Mouse (Mus musculus): Measurements from ENCODE around the gene Hist1h2bb.
"Not testable (repeated sequence)": the region's sequence is repeated elsewhere in the genome, so short reads cannot be mapped to it uniquely, and the experiment has no call there.

Gene Hist1h2bb

DNA sequence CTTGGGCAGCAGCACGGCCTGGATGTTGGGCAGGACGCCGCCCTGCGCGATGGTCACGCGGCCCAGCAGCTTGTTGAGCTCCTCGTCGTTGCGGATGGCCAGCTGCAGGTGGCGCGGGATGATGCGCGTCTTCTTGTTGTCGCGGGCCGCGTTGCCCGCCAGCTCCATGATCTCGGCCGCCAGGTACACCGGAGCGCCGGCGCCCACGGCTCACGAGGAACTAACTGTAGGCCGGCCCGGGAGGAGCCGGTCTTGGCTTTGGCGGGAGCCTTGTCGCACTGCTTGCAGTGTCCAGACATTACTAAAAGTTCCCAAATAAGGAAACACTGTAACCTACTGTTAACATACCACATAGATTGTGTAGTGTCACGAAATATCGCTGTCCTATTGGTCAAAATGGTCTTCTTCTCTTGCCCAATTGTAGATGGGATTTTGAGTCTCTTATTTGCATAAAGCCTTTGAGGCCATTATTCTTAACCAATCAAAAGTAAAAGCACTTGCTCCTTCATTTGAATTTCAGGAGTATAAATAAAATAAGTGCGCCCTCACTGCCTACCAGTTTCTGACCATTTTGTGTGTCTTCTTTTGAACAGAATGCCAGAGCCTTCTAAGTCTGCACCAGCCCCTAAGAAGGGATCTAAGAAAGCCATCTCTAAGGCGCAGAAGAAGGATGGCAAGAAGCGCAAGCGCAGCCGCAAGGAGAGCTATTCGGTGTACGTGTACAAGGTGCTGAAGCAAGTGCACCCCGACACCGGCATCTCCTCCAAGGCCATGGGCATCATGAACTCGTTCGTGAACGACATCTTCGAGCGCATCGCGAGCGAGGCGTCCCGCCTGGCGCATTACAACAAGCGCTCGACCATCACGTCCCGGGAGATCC, at the start of gene Hist1h2bb:
TSS of gene Hist1h2bb (plus strand) at position 534 of the 880 bp plus-strand sequence.
- DNase-seq (ENCODE audit: low read depth, low spot score): peak; percentile 87

GRCm38 (mm10) chr13:23697491-23698299, 48.8 kb upstream of the Hist1h2bb start:
- DNase-seq (ENCODE audit: low read depth, low spot score): peak; percentile 86

GRCm38 (mm10) chr13:23698300-23698693, 48.2 kb upstream of the Hist1h2bb start, which contains the start of gene Hist1h4c:
Gene Hist1h4c (minus strand): TSS chr13:23698454.
- DNase-seq (ENCODE audit: low read depth, low spot score): peak; percentile 97

DNA sequence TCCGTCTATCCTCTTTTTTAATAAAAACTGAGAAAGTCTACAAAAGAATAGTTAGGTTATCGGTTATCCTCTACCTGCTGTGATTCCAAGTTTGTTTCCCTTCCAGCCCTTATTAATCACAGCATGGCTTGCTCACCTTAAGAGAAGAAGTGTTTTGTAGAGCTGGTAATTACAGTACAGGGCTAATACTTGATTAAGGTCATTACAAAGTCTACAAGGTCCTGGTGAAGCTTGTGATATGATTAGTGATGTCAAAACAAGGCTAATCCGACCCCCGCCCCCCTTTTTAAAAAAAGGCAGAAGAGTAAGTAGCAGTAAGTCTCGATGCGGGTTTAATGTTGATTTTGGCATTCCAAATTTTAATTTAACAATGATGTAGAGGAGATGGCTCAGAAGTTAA, 47.5 kb upstream of the Hist1h2bb start:
- DNase-seq (ENCODE audit: low read depth, low spot score): no peak

DNA sequence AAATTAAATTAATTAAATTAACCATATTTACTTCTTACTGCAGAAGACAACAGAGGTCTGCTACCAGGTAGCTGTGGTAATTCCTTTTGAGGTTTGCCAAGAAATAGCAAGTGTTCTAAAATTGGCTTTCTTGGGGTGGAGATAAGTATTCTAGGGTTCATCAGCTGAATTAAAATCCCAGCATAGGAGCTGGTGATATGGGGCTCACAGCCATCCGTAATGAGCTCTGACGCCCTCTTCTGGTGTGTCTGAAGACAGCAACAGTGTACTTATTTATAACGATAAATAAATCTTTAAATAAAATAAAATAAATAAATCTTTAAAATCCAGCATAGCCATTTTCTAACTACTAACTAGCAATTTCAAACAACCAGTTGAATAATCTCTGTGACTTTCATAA, 46.8 kb upstream of the Hist1h2bb start:
- no peak for DNase-seq (ENCODE audit: low read depth, low spot score)

DNA sequence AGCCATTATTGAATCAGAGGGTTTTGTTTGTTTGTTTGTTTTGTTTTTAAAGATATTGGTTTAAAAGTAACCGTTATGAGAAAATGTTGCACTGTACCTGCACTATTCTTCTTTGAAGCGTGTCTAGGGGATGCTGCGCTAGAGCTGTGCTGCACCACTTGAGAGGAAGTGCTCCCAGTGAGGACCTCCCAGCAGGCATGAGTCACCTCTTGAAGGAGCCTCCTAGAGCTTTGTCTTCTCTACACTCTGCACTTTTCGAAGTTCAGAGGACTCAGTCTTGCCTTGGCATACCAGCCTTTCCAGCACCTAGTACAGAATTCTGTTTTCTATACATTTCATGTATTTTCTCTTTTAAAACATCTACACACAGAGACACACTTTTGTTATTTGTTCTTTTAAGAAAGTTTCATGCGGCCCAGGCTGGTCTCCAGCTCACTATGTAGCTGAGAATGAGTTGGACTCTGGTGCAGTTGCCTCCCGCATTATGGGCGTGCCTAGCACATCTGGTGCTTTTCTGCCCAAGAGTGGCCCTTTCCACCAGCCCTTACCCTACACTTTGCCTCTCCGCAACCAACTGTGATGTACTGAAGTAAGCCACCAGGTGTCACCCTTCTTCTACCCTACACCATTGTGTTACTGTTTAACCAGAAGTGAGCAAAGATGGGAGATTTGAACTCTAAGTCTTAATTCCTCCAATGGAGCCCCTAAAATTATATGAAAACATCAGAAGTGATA, 45.6 kb upstream of the Hist1h2bb start:
- peak; percentile 89 for DNase-seq (ENCODE audit: low read depth, low spot score)

GRCm38 (mm10) chr13:23702220-23702619, 44.3 kb upstream of the Hist1h2bb start:
- DNase-seq (ENCODE audit: low read depth, low spot score): no peak

- DNase-seq (ENCODE audit: low read depth, low spot score): not testable (repeated sequence)
Observed at GRCm38 (mm10) chr13:23702801-23703200, 43.7 kb upstream of the Hist1h2bb start.

DNA sequence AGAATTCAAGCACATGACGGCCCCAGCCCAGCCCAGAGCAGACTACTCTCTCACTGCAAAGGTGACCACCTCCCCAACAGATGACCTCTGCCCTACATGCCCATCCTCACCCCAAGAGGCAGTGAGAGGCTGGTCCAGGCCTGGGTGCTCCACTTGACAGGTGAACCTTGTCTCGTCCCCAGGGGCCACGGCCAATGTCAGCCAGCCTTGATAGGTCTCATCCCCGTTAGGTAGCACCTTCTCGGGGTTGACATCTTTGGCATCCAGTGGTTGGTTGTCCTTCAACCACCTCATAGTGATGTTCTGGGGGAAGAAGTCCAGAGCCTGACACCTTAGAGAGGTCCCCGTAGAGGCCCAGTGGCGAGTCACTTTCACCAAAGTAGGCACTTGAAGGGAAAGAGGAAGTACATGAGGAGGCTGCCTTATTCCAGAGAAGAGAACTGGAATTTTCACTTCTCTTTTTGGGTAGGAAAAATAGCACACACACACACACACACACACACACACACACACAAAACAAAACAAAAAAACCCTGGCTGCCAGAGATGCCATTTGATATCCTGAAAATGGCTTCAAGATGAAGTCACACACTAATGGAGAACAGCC, 40.7 kb upstream of the Hist1h2bb start:
- no peak for DNase-seq (ENCODE audit: low read depth, low spot score)

GRCm38 (mm10) chr13:23706771-23707170, 39.8 kb upstream of the Hist1h2bb start:
- no peak for DNase-seq (ENCODE audit: low read depth, low spot score)

DNA sequence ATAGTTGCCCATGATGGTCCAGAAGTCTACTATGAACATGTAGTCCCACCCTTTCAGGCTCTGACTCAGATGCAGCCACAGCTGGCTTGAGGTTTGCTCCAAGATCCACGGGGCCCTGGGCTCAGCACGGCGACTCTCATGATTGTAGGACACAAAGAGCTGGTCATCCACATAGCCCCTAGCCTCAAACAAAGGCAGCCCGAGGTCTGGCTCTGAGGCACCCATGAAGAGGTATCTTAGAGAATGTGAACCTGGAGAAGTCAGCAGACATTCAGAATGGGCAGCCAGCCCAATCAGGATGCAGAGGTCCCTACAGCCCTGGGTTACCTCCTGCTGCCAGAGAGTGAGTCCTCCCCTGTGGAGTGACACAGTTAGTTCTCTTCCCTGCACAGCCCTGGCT, 38.5 kb upstream of the Hist1h2bb start:
- no peak for DNase-seq (ENCODE audit: low read depth, low spot score)

DNA sequence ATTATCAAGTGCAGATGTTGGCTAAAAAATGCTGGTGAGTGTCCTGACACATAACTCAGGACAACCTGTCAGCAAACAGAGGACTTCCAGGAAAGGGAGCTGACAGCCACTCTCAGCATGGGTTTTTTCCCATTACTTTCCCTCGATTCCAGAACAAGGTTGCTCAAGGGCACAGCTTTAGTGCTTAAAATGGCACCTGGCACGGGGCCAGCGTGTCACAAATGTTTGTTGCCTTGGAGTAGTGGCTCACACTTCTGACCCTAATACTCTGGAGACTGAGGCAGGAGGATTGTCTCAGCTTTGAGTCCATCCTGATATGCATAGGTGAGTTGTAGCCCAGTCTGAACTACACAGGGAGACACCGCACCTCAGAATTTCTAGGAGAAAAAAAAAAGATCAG, 37.9 kb upstream of the Hist1h2bb start:
- no peak for DNase-seq (ENCODE audit: low read depth, low spot score)

GRCm38 (mm10) chr13:23709714-23710373, 36.7 kb upstream of the Hist1h2bb start:
- no peak for DNase-seq (ENCODE audit: low read depth, low spot score)

DNA sequence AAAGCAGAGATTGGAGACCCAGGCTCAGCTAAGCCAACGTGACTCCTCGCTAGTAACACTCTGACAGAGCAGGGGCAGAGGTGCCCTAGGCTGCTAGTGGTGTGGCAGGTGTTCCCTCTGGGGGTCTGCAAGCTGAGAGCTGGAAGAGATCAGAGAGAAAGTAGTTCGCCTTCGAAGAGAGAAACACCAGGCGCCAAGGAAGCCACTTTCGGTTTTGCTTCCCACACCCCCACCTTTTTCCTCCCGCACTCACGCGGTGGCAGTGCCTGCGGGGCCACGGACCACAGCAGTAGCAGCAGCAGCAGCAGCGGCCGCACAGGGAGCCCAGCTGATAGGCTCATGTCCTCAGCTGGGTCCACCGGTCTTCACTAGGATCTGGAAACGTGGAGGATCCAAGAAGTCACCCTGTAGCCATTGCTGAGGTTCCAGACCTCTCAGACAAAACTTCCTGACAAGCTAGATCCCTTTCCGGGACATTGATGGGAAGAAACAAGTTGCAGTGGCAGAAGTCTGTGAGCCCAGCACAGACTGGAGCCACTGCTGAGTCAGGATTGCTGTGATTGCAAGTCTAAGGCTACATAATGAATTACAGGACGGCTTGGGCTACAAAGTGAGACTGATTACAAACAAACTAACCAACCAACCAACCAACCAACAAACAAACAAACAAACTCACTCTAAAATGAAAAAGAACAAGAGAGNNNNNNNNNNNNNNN, 36.0 kb upstream of the Hist1h2bb start, which contains the start of gene Hfe:
TSS of gene Hfe (minus strand) at position 481 of the 716 bp plus-strand sequence.
- DNase-seq (ENCODE audit: low read depth, low spot score): peak; percentile 82

DNA sequence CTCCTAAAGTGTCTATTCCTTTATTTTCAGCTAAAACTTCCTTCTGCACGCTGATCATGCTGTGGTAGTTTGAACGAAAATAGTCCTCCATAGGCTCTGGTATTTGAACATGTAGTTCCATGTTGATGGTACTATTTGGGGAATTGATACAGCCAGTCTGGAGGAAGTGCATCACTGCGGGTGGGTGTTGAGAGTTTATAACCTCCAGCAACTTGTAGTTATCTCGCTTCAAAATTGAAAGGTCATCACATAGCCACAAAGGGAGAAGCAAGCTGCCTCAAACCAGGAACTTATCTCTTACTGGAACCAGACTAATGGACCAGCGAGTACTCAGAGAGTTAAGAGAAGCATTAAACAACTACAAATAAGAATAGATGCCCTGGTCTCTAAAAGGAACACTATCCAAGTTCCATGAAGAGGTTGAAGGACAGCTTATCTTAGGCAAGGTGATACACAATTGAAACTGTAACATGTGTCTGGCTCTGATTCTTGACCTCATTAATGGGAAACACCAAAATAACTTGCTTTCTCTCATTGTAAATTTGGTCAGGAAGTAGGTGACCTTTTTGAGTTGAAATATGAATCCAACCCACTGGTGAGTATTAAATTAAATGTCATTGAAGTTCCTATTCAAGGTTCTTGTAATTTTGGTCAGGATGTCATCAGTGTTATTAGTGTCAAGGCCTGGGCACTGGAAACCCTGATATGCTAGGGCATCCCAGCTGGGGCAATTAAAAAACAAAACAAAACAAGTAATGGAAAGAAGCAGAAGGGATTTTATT, 30.1 kb upstream of the Hist1h2bb start:
- no peak for DNase-seq (ENCODE audit: low read depth, low spot score)

GRCm38 (mm10) chr13:23717176-23717575, 29.4 kb upstream of the Hist1h2bb start:
- no peak for DNase-seq (ENCODE audit: low read depth, low spot score)

DNA sequence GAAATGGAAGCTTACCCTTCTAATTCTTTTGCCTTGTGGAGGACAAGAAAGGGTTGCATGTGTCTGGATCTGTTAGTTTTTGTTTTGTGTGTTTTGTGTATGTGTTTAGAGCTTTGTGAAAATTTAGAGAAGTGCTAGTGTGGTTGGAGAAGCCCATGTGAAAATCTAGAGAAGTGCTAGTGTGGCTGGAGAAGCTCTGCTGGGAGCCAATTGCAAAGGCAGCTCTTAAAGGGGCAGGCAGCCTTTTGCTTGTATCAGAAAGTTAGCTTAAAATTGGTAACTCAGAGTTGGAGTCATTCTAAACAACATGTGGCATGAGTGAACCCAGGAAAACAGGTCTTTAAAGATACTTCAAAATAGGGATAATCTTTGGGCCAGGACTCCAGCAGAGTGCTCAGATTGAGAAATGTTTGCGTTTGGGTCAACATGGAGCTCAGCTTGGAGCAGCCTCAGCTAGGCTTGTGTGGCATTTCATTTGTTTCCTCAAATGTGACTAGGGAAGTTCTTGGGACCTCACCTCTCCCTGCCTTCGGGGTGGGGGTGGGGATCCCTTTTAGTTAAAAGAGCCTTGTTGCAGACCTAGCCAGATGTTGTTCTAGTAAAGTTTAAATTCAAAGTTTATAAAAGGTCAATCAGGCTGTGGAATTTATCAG, 28.8 kb upstream of the Hist1h2bb start:
- DNase-seq (ENCODE audit: low read depth, low spot score): not testable (repeated sequence)

GRCm38 (mm10) chr13:23724239-23724638, 22.3 kb upstream of the Hist1h2bb start:
- no peak for DNase-seq (ENCODE audit: low read depth, low spot score)

DNA sequence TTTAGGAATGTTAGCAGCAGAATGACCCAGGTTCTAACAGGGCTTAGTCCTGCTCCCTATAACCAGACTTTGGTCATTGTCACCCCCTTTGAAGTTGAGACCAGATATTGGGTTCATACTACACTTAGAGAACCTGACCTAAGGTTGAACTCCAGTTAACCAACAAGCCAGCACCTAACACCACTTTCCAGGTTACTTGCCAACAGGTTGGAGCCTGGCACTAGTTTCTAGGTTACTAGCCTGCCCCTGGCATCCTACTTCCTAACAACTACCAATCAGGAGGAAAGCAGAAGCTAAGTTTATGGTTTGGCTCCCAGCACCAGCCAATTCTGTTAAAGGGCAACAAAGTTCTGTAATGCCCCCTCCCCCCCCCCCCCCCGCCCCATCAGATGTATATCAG, 21.3 kb upstream of the Hist1h2bb start:
- DNase-seq (ENCODE audit: low read depth, low spot score): no peak
